In genomic region chr1:50935076-50935475, GRCm38 (mm10) we compare ENCODE assay signal across 34 mouse cellular contexts. TPM values are rescaled to one million over a fixed set of nuclear protein-coding genes. Genes with fewer than 3 reads are reported as not detected.
A peak's percentile ranks its signal among the peaks of the same experiment; 100 is the strongest.
DNase-seq lines count a peak whose midpoint lies in the region; ATAC-seq and TF ChIP-seq lines count a peak whose summit lies in the region.
"Had no signal": no experiment of that assay in that cellular context is flagged by ENCODE, and none has a peak within 500 bp of the region (broad histone marks: within the 10 kb centered on the region; RNA-seq: fewer than 3 reads in every experiment).

No protein-coding gene starts in this region.

- no peaks in the 10 kb centered on the region for H3K4me1 ChIP-seq in liver, postnatal 0 days (ENCODE audit: insufficient read depth)
- H3K4me1 ChIP-seq: embryonic facial prominence, embryonic 10.5 days; embryonic facial prominence, embryonic 15.5 days; hindbrain, embryonic 15.5 days; kidney, embryonic 15.5 days; limb, embryonic 10.5 days; limb, embryonic 15.5 days had no signal

- TF ChIP-seq CTCF in liver, postnatal 0 days (IDR thresholded peaks at IDR 0.05; ENCODE audit: low read depth) = no peak

- no peak overlapping the region for H3K27ac ChIP-seq in liver, postnatal 0 days (ENCODE audit: low read depth)
- H3K27ac ChIP-seq: embryonic facial prominence, embryonic 10.5 days; embryonic facial prominence, embryonic 15.5 days; forebrain, embryonic 12.5 days; hindbrain, embryonic 15.5 days; kidney, embryonic 15.5 days; limb, embryonic 10.5 days; limb, embryonic 15.5 days; liver, embryonic 14.5 days had no signal

- H3K4me3 ChIP-seq in liver, postnatal 0 days (ENCODE audit: low read depth, low read length) = no peak overlapping the region
- H3K4me3 ChIP-seq: embryonic facial prominence, embryonic 10.5 days; embryonic facial prominence, embryonic 15.5 days; forebrain, embryonic 12.5 days; hindbrain, embryonic 15.5 days; kidney, embryonic 15.5 days; limb, embryonic 10.5 days; limb, embryonic 15.5 days had no signal

- no peaks in the 10 kb centered on the region for H3K9me3 ChIP-seq in liver, postnatal 0 days (ENCODE audit: low read length)
- H3K9me3 ChIP-seq: embryonic facial prominence, embryonic 10.5 days; embryonic facial prominence, embryonic 15.5 days; forebrain, embryonic 12.5 days; hindbrain, embryonic 15.5 days; kidney, embryonic 15.5 days; limb, embryonic 10.5 days; limb, embryonic 15.5 days had no signal

- no peak for TF ChIP-seq EP300 in liver, postnatal 0 days (IDR thresholded peaks at IDR 0.05; ENCODE audit: low read depth)

- intact Hi-C loops in left cerebral cortex, postnatal 4 days (cut with DNase I) = no loop called here

- H3K27me3 ChIP-seq in liver, postnatal 0 days (ENCODE audit: insufficient read depth, low read length) = no peaks in the 10 kb centered on the region
- H3K27me3 ChIP-seq: forebrain, embryonic 12.5 days; hindbrain, embryonic 15.5 days; limb, embryonic 15.5 days had no signal

- DNase-seq in frontal cortex, postnatal 14 days (ENCODE audit: low spot score in 2 of 2) = no peak
- DNase-seq in retina, postnatal 1 day = peak; percentile 41
- no peak for DNase-seq in retina, embryonic 14.5 days (ENCODE audit: low spot score)
- no peak for DNase-seq in embryo, embryonic 9.5 days (ENCODE audit: extremely low spot score)
- DNase-seq in left cerebral cortex, postnatal 4 days = no peak
- no peak for DNase-seq in liver, postnatal 0 days
- DNase-seq: adrenal gland, adult 8-10 months; B cell, adult 2 months; cerebellum, adult 11 months; cerebellum, adult 9-11 months; forebrain, postnatal 0 days; gastrocnemius, postnatal 14 days; heart, adult 18-20 months; heart, postnatal 4 days; kidney, adult 18-20 months; kidney, postnatal 25 days; layer of hippocampus, postnatal 36 days; lung, embryonic 14.5 days; lung, postnatal 14 days; right cerebral cortex, postnatal 4 days had no signal

- H3K36me3 ChIP-seq in liver, postnatal 0 days (replicated peaks; ENCODE audit: insufficient read depth, low read length) = no peaks in the 10 kb centered on the region
- H3K36me3 ChIP-seq: embryonic facial prominence, embryonic 10.5 days; embryonic facial prominence, embryonic 15.5 days; forebrain, embryonic 12.5 days; hindbrain, embryonic 15.5 days; kidney, embryonic 15.5 days; limb, embryonic 10.5 days; limb, embryonic 15.5 days had no signal

- 22% methylated on average over 2 of the region's 2 CpGs for WGBS in liver, postnatal 0 days (ENCODE audit: insufficient replicate concordance)

- H3K4me2 ChIP-seq in liver, postnatal 0 days (ENCODE audit: low read depth, low read length) = no peak overlapping the region
- H3K4me2 ChIP-seq: embryonic facial prominence, embryonic 15.5 days; forebrain, embryonic 12.5 days; heart, embryonic 11.5 days; hindbrain, embryonic 15.5 days; kidney, embryonic 15.5 days; limb, embryonic 15.5 days; lung, embryonic 14.5 days; midbrain, embryonic 11.5 days had no signal

- ATAC-seq in frontal cortex, adult (ENCODE audit: low TSS enrichment) = 0 out of 2 replicates have a peak, but pooled peaks have one; percentile 25
- ATAC-seq in common myeloid progenitor, adult 5-6 weeks (replicated peaks; ENCODE audit: low read depth, poor library complexity, severe bottlenecking) = peak; percentile 97
- ATAC-seq in liver, postnatal 0 days = no peak
- ATAC-seq: forebrain, postnatal 0 days had no signal

- H3K9ac ChIP-seq in liver, postnatal 0 days (replicated peaks) = no peak overlapping the region
- H3K9ac ChIP-seq: embryonic facial prominence, embryonic 15.5 days; forebrain, embryonic 12.5 days; forebrain, postnatal 0 days; hindbrain, embryonic 15.5 days; kidney, embryonic 15.5 days; limb, embryonic 15.5 days; liver, embryonic 14.5 days; lung, embryonic 14.5 days had no signal

RNA-seq across cellular contexts. Expression of gene Tmeff2, which starts 34.6 kb away (rescaled TPM):
- not detected in 2 replicates for total RNA-seq in common myeloid progenitor, adult 5-6 weeks (2017)
- total RNA-seq in left cerebral cortex, postnatal 4 days (2021) = 10 to 100 TPM; 35.9 to 41.7 TPM
- polyA plus RNA-seq in liver, postnatal 0 days (2015; fragmentation: Nextera tagmentation; extraction: Ambion mirVana) = 0.50 and 0.59 TPM in 2 replicates
- total RNA-seq: megakaryocyte, adult 5-6 weeks; neutrophil, adult 5-6 weeks had no signal

Comparison
In these comparisons a context has a peak if more than half of its experiments do, and no peak if none do; other contexts are left out.
1. RNA of gene Tmeff2, which starts 34.6 kb away (total RNA-seq): 35.9 to 41.7 TPM in left cerebral cortex, postnatal 4 days; not detected in common myeloid progenitor, adult 5-6 weeks; every median in the first group is over 10 times any median in the second.